Mouse (Mus musculus) ES-E14 (cell line): ENCODE data around the gene Snrk.

Source experiments
- CHD2 ChIP-seq: IDR thresholded peaks from 2 replicates; pipeline ENCODE4 v1.6.1; 2014; ENCODE audit warnings: mild to moderate bottlenecking, low read depth, low read length, inconsistent platforms
- HCFC1 ChIP-seq: IDR thresholded peaks from 2 replicates; pipeline ENCODE4 v1.6.1; 2012; ENCODE audit warnings: low read length, inconsistent platforms, borderline replicate concordance; ENCODE audit not compliant: insufficient read depth
- MAFK ChIP-seq: IDR thresholded peaks from 2 replicates; pipeline ENCODE4 v1.6.1; 2014; ENCODE audit warnings: mild to moderate bottlenecking, low read depth, low read length, inconsistent platforms; ENCODE audit not compliant: insufficient read depth
- ZC3H11A ChIP-seq: IDR thresholded peaks from 2 replicates; pipeline ENCODE4 v1.6.1; 2012; ENCODE audit warnings: low read depth, mild to moderate bottlenecking, inconsistent platforms, low read length, borderline replicate concordance
- ZNF384 ChIP-seq: IDR thresholded peaks from 2 replicates; pipeline ENCODE4 v1.6.1; 2012; ENCODE audit warnings: low read depth, low read length, inconsistent platforms

- no peak for TF ChIP-seq CHD2
- no peak for TF ChIP-seq HCFC1
- no peak for TF ChIP-seq ZNF384
- TF ChIP-seq MAFK = no peak
- no peak for TF ChIP-seq ZC3H11A
Measured at GRCm38 (mm10) chr9:122188724-122189123, 71.7 kb downstream of the Snrk start.
